Mouse (Mus musculus) olfactory bulb, adult 2 months (tissue): ENCODE measurements around the gene Nadk.

ENCODE experiments used
- CTCF ChIP-seq: fragments of 200-500 bp; IDR thresholded peaks from 2 replicates; pipeline ENCODE4 v1.5.1; 2012; ENCODE audit warnings: low read depth, mild to moderate bottlenecking, low read length, moderate library complexity; ENCODE audit not compliant: insufficient read depth
- POLR2A ChIP-seq: fragments of 200-500 bp; IDR thresholded peaks from 2 replicates; pipeline ENCODE4 v1.6.1; 2012; ENCODE audit warnings: mild to moderate bottlenecking, low read depth, low read length, moderate library complexity; ENCODE audit not compliant: insufficient read depth

DNA sequence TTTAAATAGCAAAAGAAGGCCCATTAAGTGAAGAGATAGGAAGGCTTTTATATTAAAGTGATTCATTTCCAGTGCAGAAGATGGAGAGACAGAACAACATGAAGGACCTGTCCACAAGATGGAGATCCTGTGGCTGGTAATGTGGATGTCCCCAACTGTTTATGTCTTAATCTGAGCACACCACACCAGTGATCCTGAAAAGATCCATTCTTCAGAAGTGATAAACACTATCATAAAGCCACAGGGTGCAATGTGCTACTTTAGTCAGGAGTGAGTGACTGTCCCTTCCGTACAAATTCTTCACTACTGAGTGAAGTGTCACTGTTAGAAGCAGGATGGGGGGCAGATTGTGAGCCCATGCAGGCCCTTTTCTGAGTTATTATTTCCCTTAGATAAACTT lies 40.6 kb downstream of the Nadk start:
- TF ChIP-seq POLR2A: no peak
- TF ChIP-seq CTCF: no peak
